Mouse (Mus musculus): Measurements from ENCODE around the gene 4930451I11Rik.

Gene 4930451I11Rik

GRCm38 (mm10) chr7:126831539-126831938 is at the start of gene 4930451I11Rik:
TSS of gene 4930451I11Rik (minus strand) at chr7:126831639.
- DNase-seq (ENCODE audit: extremely low spot score) = no peak

GRCm38 (mm10) chr7:126881040-126881439 is 49.6 kb upstream of the 4930451I11Rik start:
- no peak for DNase-seq (ENCODE audit: extremely low spot score)

GRCm38 (mm10) chr7:126877239-126877638 is 45.8 kb upstream of the 4930451I11Rik start:
- DNase-seq (ENCODE audit: extremely low spot score) = no peak

GRCm38 (mm10) chr7:126870520-126870891 is 39.1 kb upstream of the 4930451I11Rik start:
- DNase-seq (ENCODE audit: extremely low spot score) = no peak

GRCm38 (mm10) chr7:126869780-126870519 is 38.5 kb upstream of the 4930451I11Rik start:
- DNase-seq (ENCODE audit: extremely low spot score) = no peak

- DNase-seq (ENCODE audit: extremely low spot score) = no peak
Observed at GRCm38 (mm10) chr7:126868003-126868402, 36.6 kb upstream of the 4930451I11Rik start.

- no peak for DNase-seq (ENCODE audit: extremely low spot score)
Observed at GRCm38 (mm10) chr7:126867534-126867933, 36.1 kb upstream of the 4930451I11Rik start.

GRCm38 (mm10) chr7:126863791-126864190 is 32.4 kb upstream of the 4930451I11Rik start:
- no peak for DNase-seq (ENCODE audit: extremely low spot score)

GRCm38 (mm10) chr7:126862147-126862784 is 30.8 kb upstream of the 4930451I11Rik start, which contains the start of gene Ino80e:
TSS of gene Ino80e (minus strand) at chr7:126862377.
- DNase-seq (ENCODE audit: extremely low spot score) = peak; percentile 92

GRCm38 (mm10) chr7:126861429-126862130 is 30.1 kb upstream of the 4930451I11Rik start, which contains the start of gene Hirip3:
TSS of gene Hirip3 (plus strand) at chr7:126861972.
- DNase-seq (ENCODE audit: extremely low spot score) = peak; percentile 95

GRCm38 (mm10) chr7:126860987-126861386 is 29.5 kb upstream of the 4930451I11Rik start:
- DNase-seq (ENCODE audit: extremely low spot score) = no peak

GRCm38 (mm10) chr7:126856741-126857420 is 25.4 kb upstream of the 4930451I11Rik start:
- no peak for DNase-seq (ENCODE audit: extremely low spot score)

- no peak for DNase-seq (ENCODE audit: extremely low spot score)
Observed at GRCm38 (mm10) chr7:126855641-126856040, 24.2 kb upstream of the 4930451I11Rik start.

GRCm38 (mm10) chr7:126853454-126853853 is 22.0 kb upstream of the 4930451I11Rik start:
- DNase-seq (ENCODE audit: extremely low spot score) = no peak

GRCm38 (mm10) chr7:126851192-126851591 is 19.8 kb upstream of the 4930451I11Rik start:
- no peak for DNase-seq (ENCODE audit: extremely low spot score)

- no peak for DNase-seq (ENCODE audit: extremely low spot score)
Observed at GRCm38 (mm10) chr7:126850161-126850560, 18.7 kb upstream of the 4930451I11Rik start.

GRCm38 (mm10) chr7:126848794-126849193 is 17.4 kb upstream of the 4930451I11Rik start:
- no peak for DNase-seq (ENCODE audit: extremely low spot score)

GRCm38 (mm10) chr7:126847421-126848398 is 16.3 kb upstream of the 4930451I11Rik start:
- DNase-seq (ENCODE audit: extremely low spot score) = peak; percentile 68

- no peak for DNase-seq (ENCODE audit: extremely low spot score)
Observed at GRCm38 (mm10) chr7:126847116-126847420, 15.6 kb upstream of the 4930451I11Rik start, which contains the start of gene Doc2a. TSS of gene Doc2a (plus strand) at chr7:126847416.

- no peak for DNase-seq (ENCODE audit: extremely low spot score)
Observed at GRCm38 (mm10) chr7:126845516-126845915, 14.1 kb upstream of the 4930451I11Rik start.

GRCm38 (mm10) chr7:126843276-126843675 is 11.8 kb upstream of the 4930451I11Rik start:
- no peak for DNase-seq (ENCODE audit: extremely low spot score)
